Mouse (Mus musculus) monocyte, adult 2 months (primary cell): ENCODE measurements around the gene Angel2.

Source experiments
- DNase-seq, 2 experiments: peaks; one replicate each; pipeline ENCODE4 v3.0.0; 2022; ENCODE audit warnings: low spot score in 2 of 2, low read depth in 1 of 2

The Angel2 gene

GRCm38 (mm10) chr1:190979100-190979563, 54.2 kb downstream of the Angel2 start, which contains the start of gene Vash2:
Gene Vash2, minus strand, starts transcription at chr1:190979296.
- peak; percentile 10 to 28 for DNase-seq

- no peak for DNase-seq
Observed at GRCm38 (mm10) chr1:190980470-190980869, 55.6 kb downstream of the Angel2 start.

GRCm38 (mm10) chr1:190981412-190981811, 56.5 kb downstream of the Angel2 start:
- DNase-seq, result no peak

GRCm38 (mm10) chr1:190989437-190990082, 64.6 kb downstream of the Angel2 start:
- no peak for DNase-seq

- DNase-seq, result no peak
Observed at GRCm38 (mm10) chr1:190995548-190995947, 70.6 kb downstream of the Angel2 start.

GRCm38 (mm10) chr1:190996346-190996877, 71.5 kb downstream of the Angel2 start:
- DNase-seq, result no peak
